Mouse (Mus musculus): Measurements from ENCODE around the gene Fxn.

Gene Fxn

GRCm38 (mm10) chr19:24280601-24281228 is at the start of gene Fxn:
Gene Fxn, minus strand, starts transcription at chr19:24280605.
- no peak for DNase-seq (ENCODE audit: low spot score)

GRCm38 (mm10) chr19:24327921-24328320 is 47.5 kb upstream of the Fxn start:
- DNase-seq (ENCODE audit: low spot score) = no peak

- DNase-seq (ENCODE audit: low spot score) = no peak
These were observed 46.6 kb upstream of the Fxn start for GRCm38 (mm10) chr19:24326969-24327368.

GRCm38 (mm10) chr19:24325692-24326091 is 45.3 kb upstream of the Fxn start:
- no peak for DNase-seq (ENCODE audit: low spot score)

- no peak for DNase-seq (ENCODE audit: low spot score)
These were observed 43.6 kb upstream of the Fxn start for GRCm38 (mm10) chr19:24323841-24324613.

- no peak for DNase-seq (ENCODE audit: low spot score)
These were observed 41.5 kb upstream of the Fxn start for GRCm38 (mm10) chr19:24321900-24322311.

GRCm38 (mm10) chr19:24321211-24321899 is 41.0 kb upstream of the Fxn start:
- DNase-seq (ENCODE audit: low spot score) = no peak

GRCm38 (mm10) chr19:24318172-24318571 is 37.8 kb upstream of the Fxn start:
- no peak for DNase-seq (ENCODE audit: low spot score)

- no peak for DNase-seq (ENCODE audit: low spot score)
These were observed 37.3 kb upstream of the Fxn start for GRCm38 (mm10) chr19:24317731-24318130.

GRCm38 (mm10) chr19:24317038-24317591 is 36.7 kb upstream of the Fxn start:
- peak; percentile 46 for DNase-seq (ENCODE audit: low spot score)

GRCm38 (mm10) chr19:24316060-24316725 is 35.8 kb upstream of the Fxn start:
- DNase-seq (ENCODE audit: low spot score) = no peak

GRCm38 (mm10) chr19:24315234-24315633 is 34.8 kb upstream of the Fxn start:
- DNase-seq (ENCODE audit: low spot score) = no peak

- no peak for DNase-seq (ENCODE audit: low spot score)
These were observed 34.3 kb upstream of the Fxn start for GRCm38 (mm10) chr19:24314676-24315075.

- no peak for DNase-seq (ENCODE audit: low spot score)
These were observed 32.3 kb upstream of the Fxn start for GRCm38 (mm10) chr19:24312556-24313342.

GRCm38 (mm10) chr19:24312046-24312445 is 31.6 kb upstream of the Fxn start:
- no peak for DNase-seq (ENCODE audit: low spot score)

- peak; percentile 47 for DNase-seq (ENCODE audit: low spot score)
These were observed 27.9 kb upstream of the Fxn start for GRCm38 (mm10) chr19:24308305-24308705.

- DNase-seq (ENCODE audit: low spot score) = no peak
These were observed 27.1 kb upstream of the Fxn start for GRCm38 (mm10) chr19:24307271-24308221.

GRCm38 (mm10) chr19:24306351-24306750 is 25.9 kb upstream of the Fxn start:
- no peak for DNase-seq (ENCODE audit: low spot score)

- peak; percentile 43 for DNase-seq (ENCODE audit: low spot score)
These were observed 21.8 kb upstream of the Fxn start for GRCm38 (mm10) chr19:24302198-24302597.

- no peak for DNase-seq (ENCODE audit: low spot score)
These were observed 21.4 kb upstream of the Fxn start for GRCm38 (mm10) chr19:24301768-24302148.

Measured in layer of hippocampus, adult 11-12 months (tissue).